Mouse (Mus musculus): ENCODE results near the gene Ifit3. TPM values are rescaled to one million over a fixed set of nuclear protein-coding genes. Genes with fewer than 3 reads are reported as not detected.
"Not testable (repeated sequence)": the region's sequence is repeated elsewhere in the genome, so short reads cannot be mapped to it uniquely, and the experiment has no call there.

The Ifit3 gene
- 0.38 and 1.2 TPM in 2 replicates for polyA plus RNA-seq (2016; fragmentation: Nextera tagmentation; extraction: Ambion mirVana)

DNA sequence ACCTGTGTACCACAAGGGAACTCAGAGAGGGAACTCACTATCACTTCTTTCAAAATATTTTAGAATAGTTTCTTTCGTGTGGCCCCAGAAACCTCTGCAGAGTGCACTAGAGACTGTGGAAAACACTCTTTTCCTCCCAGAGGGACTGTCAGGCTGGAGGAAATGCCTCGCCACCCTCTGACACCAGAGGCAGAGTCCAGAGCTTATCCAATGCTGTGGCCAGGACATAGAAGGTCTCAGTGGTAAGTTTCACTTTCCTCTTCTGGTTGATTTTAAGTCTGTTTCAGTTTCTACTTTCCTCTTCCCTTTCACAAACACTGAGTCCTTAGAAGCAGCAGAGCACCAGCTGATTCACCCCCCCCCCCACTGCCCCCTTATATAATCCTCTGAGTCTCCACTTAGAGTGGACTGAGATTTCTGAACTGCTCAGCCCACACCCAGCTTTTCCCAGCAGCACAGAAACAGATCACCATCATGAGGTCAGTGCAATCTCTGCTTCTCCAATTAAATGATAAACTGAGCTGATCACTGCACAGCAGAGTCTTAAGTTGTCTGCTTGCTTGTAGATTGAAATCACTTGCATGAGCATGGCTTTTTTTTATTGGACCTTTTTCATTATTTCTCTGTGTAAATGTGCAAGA, at the start of gene Ifit3:
Ifit3 (plus strand) TSS at position 406 of the 641 bp plus-strand sequence.
- H3K9ac ChIP-seq (replicated peaks); H3K36me3 ChIP-seq; H3K27ac ChIP-seq (replicated peaks); H3K4me1 ChIP-seq; H3K9me3 ChIP-seq; ATAC-seq (ENCODE audit: low FRiP score, low read depth); H3K27me3 ChIP-seq; H3K4me2 ChIP-seq (replicated peaks); H3K4me3 ChIP-seq: not testable (repeated sequence)
- 65% methylated on average over 2 of the region's 2 CpGs for WGBS

DNA sequence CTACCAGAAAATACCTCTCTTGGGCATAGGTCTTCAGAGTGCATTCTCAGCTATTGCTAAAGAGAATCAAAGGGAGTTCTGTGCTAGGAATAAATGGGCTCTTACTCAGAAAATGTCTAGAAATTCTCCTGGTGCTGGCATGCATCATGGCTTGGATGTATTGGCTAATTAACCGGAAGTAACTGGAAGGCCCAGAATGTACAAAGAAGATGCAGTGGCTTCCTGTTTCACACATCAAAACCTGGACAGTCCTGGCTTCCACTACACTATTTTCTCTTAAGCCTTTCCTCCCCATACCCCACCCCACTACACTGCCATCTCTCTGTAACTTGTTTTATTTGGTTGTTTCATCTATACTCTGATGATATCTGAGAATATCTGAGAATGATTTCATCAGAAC, 43.9 kb upstream of the Ifit3 start:
- no peak for ATAC-seq (ENCODE audit: low FRiP score, low read depth)
- Histone ChIP-seq H3K4me3 (no peak overlapping the region), H3K9me3 (no peaks in the 10 kb centered on the region), H3K4me2 (replicated peaks) (no peak overlapping the region), H3K27me3 (no peaks in the 10 kb centered on the region), H3K27ac (replicated peaks) (no peak overlapping the region), H3K4me1 (no peaks in the 10 kb centered on the region), H3K36me3 (no peaks in the 10 kb centered on the region), H3K9ac (replicated peaks) (no peak overlapping the region)
- WGBS = 96% methylated on average over 1 of the region's 1 CpGs

DNA sequence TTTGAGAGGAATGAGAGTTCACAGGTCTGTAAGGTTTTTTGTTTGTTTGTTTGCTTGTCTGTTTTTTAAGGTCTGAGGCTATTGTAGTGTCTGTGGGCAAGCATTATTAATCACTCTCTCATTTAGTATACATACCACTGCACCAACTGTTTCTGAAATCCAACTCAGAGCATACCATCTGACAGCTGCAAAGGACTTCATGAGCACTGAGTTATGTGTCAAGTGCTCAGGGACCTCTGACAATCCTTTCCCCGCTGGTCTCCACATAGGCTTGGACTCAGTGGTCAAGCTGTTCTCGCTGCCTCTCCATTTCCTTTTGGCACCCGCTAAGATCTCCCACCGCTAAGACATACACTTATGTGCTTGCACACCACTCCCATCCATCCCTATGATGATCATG, 37.1 kb upstream of the Ifit3 start:
- 96% methylated on average over 4 of the region's 4 CpGs for WGBS
- Histone ChIP-seq H3K4me1 (0 out of 2 replicates have a peak, but pooled peaks cover 3% of the 10 kb centered on the region), H3K36me3 (no peaks in the 10 kb centered on the region), H3K9me3 (no peaks in the 10 kb centered on the region), H3K9ac (replicated peaks) (no peak overlapping the region), H3K4me2 (replicated peaks) (no peak overlapping the region), H3K27ac (replicated peaks) (no peak overlapping the region), H3K27me3 (no peaks in the 10 kb centered on the region), H3K4me3 (no peak overlapping the region)
- no peak for ATAC-seq (ENCODE audit: low FRiP score, low read depth)

DNA sequence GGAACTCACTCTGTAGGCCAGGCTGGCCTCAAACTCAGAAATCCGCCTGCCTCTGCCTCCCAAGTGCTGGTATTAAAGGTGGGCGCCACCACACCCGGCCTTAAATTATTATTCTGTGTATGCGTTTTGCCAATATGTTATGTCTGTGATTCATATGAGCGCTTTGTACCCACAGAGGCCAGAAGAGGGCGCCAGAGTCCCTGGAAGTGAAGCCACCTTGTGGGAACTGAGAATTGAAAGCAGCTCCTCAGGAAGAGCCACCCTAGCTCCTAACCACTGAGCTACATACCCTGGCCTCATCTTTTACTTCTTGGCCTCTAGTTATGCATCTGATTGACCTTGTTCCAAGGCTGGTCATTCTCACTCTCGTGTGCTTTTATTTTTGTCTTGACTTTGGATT, 35.4 kb upstream of the Ifit3 start:
- H3K4me3 ChIP-seq = no peak overlapping the region
- H3K9me3 ChIP-seq = no peaks in the 10 kb centered on the region
- no peak for ATAC-seq (ENCODE audit: low FRiP score, low read depth)
- no peak overlapping the region for H3K27ac ChIP-seq (replicated peaks)
- 28% methylated on average over 7 of the region's 7 CpGs for WGBS
- no peaks in the 10 kb centered on the region for H3K27me3 ChIP-seq
- H3K4me2 ChIP-seq (replicated peaks) = no peak overlapping the region
- H3K9ac ChIP-seq (replicated peaks) = no peak overlapping the region
- no peaks in the 10 kb centered on the region for H3K36me3 ChIP-seq
- H3K4me1 ChIP-seq = 0 out of 2 replicates have a peak, but pooled peaks cover 3% of the 10 kb centered on the region

DNA sequence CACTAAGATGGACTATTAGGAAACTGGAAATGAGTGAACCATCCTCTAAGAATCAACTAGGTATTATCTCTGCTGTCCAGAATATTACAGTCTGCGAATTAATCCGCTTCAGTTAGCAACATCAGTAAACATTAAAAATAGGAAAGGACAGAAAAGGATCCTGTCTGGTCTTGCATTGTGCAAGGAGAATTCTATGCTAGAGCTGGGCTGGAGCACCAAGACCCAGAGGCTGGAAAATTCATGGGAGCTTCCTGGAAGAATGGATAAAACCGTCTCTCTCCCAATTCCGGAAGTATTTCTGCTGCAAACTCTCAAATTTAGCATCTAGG, 33.2 kb upstream of the Ifit3 start:
- H3K4me2 ChIP-seq (replicated peaks) = peak overlapping the region; percentile 66
- no peaks in the 10 kb centered on the region for H3K36me3 ChIP-seq
- H3K4me3 ChIP-seq = peak overlapping the region; percentile 48
- 0 out of 2 replicates have a peak, but pooled peaks cover 3% of the 10 kb centered on the region for H3K4me1 ChIP-seq
- whole genome bisulfite sequencing = 33% methylated on average over 4 of the region's 4 CpGs
- H3K9me3 ChIP-seq = no peaks in the 10 kb centered on the region
- H3K27ac ChIP-seq (replicated peaks) = 0 out of 2 replicates have a peak overlapping the region, but pooled peaks have one; percentile 12
- 0 out of 2 replicates have a peak overlapping the region, but pooled peaks have one; percentile 48 for H3K9ac ChIP-seq (replicated peaks)
- H3K27me3 ChIP-seq = no peaks in the 10 kb centered on the region
- no peak; the same call in 1 of the 2 replicates for ATAC-seq (ENCODE audit: low FRiP score, low read depth)

GRCm38 (mm10) chr19:34550534-34551223, 32.7 kb upstream of the Ifit3 start, which contains the start of gene Ifit2:
Ifit2 (plus strand) TSS chr19:34550694.
- H3K9me3 ChIP-seq = no peaks in the 10 kb centered on the region
- 0 out of 2 replicates have a peak within 1 kb of the TSS, but pooled peaks have one; percentile 12 for H3K27ac ChIP-seq (replicated peaks)
- H3K27me3 ChIP-seq = no peaks in the 10 kb centered on the region
- peak within 1 kb of the TSS; percentile 48 for H3K4me3 ChIP-seq
- H3K36me3 ChIP-seq = no peaks in the 10 kb centered on the region
- peak within 1 kb of the TSS; percentile 48 for H3K9ac ChIP-seq (replicated peaks)
- peak; percentile 97 for ATAC-seq (ENCODE audit: low FRiP score, low read depth)
- H3K4me2 ChIP-seq (replicated peaks) = peak within 1 kb of the TSS; percentile 66
- H3K4me1 ChIP-seq = 0 out of 2 replicates have a peak, but pooled peaks cover 3% of the 10 kb centered on the region
- 1% methylated on average over 22 of the region's 22 CpGs for WGBS

DNA sequence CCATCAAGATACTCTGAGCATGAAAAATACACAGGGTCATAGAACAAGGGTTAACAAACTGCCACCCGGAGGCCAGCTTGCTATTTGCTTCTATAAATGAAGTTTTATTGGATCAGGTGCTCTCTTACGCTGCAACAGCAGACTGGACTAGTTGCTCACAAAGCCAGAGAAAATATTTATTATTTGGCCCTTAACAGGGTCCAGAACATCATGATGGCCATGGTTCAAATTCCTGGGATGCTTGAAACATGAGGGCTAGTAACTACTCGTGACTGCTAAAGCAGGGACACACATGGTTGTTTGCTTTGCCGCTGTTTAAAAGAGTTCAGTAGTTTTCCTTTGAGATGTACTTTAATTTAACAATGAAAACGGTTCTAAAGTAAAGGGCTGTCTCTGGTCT, 31.4 kb upstream of the Ifit3 start:
- H3K9me3 ChIP-seq = no peaks in the 10 kb centered on the region
- 74% methylated on average over 5 of the region's 5 CpGs for WGBS
- no peak overlapping the region for H3K27ac ChIP-seq (replicated peaks)
- H3K4me3 ChIP-seq = no peak overlapping the region
- 0 out of 2 replicates have a peak, but pooled peaks cover 3% of the 10 kb centered on the region for H3K4me1 ChIP-seq
- no peak for ATAC-seq (ENCODE audit: low FRiP score, low read depth)
- H3K9ac ChIP-seq (replicated peaks) = no peak overlapping the region
- H3K36me3 ChIP-seq = no peaks in the 10 kb centered on the region
- no peak overlapping the region for H3K4me2 ChIP-seq (replicated peaks)
- no peaks in the 10 kb centered on the region for H3K27me3 ChIP-seq

GRCm38 (mm10) chr19:34553021-34553420, 30.3 kb upstream of the Ifit3 start:
- no peak overlapping the region for H3K9ac ChIP-seq (replicated peaks)
- no peak for ATAC-seq (ENCODE audit: low FRiP score, low read depth)
- no peaks in the 10 kb centered on the region for H3K36me3 ChIP-seq
- H3K4me2 ChIP-seq (replicated peaks) = no peak overlapping the region
- H3K4me1 ChIP-seq = 0 out of 2 replicates have a peak, but pooled peaks cover 3% of the 10 kb centered on the region
- H3K4me3 ChIP-seq = no peak overlapping the region
- no peak overlapping the region for H3K27ac ChIP-seq (replicated peaks)
- no peaks in the 10 kb centered on the region for H3K9me3 ChIP-seq
- 55% methylated on average over 6 of the region's 6 CpGs for WGBS
- H3K27me3 ChIP-seq = no peaks in the 10 kb centered on the region

- H3K9me3 ChIP-seq = no peaks in the 10 kb centered on the region
- 69% methylated on average over 3 of the region's 3 CpGs for WGBS
- H3K9ac ChIP-seq (replicated peaks) = no peak overlapping the region
- H3K27me3 ChIP-seq = no peaks in the 10 kb centered on the region
- 0 out of 2 replicates have a peak, but pooled peaks cover 3% of the 10 kb centered on the region for H3K4me1 ChIP-seq
- no peak overlapping the region for H3K27ac ChIP-seq (replicated peaks)
- H3K4me3 ChIP-seq = no peak overlapping the region
- H3K4me2 ChIP-seq (replicated peaks) = no peak overlapping the region
- no peak for ATAC-seq (ENCODE audit: low FRiP score, low read depth)
- no peaks in the 10 kb centered on the region for H3K36me3 ChIP-seq
These were observed 29.8 kb upstream of the Ifit3 start for GRCm38 (mm10) chr19:34553522-34553921.

GRCm38 (mm10) chr19:34554061-34554460, 29.3 kb upstream of the Ifit3 start:
- Histone ChIP-seq H3K27me3 (no peaks in the 10 kb centered on the region), H3K9ac (replicated peaks) (no peak overlapping the region), H3K4me2 (replicated peaks) (no peak overlapping the region), H3K4me1 (0 out of 2 replicates have a peak, but pooled peaks cover 3% of the 10 kb centered on the region), H3K36me3 (no peaks in the 10 kb centered on the region), H3K27ac (replicated peaks) (no peak overlapping the region), H3K4me3 (no peak overlapping the region), H3K9me3 (no peaks in the 10 kb centered on the region)
- ATAC-seq (ENCODE audit: low FRiP score, low read depth) = no peak

- Histone ChIP-seq H3K27me3 (no peaks in the 10 kb centered on the region), H3K9me3 (no peaks in the 10 kb centered on the region), H3K4me1 (0 out of 2 replicates have a peak, but pooled peaks cover 5% of the 10 kb centered on the region), H3K4me3 (no peak overlapping the region), H3K9ac (replicated peaks) (no peak overlapping the region), H3K4me2 (replicated peaks) (no peak overlapping the region), H3K36me3 (no peaks in the 10 kb centered on the region), H3K27ac (replicated peaks) (no peak overlapping the region)
- WGBS = 67% methylated on average over 3 of the region's 3 CpGs
- no peak for ATAC-seq (ENCODE audit: low FRiP score, low read depth)
These were observed 26.7 kb upstream of the Ifit3 start for GRCm38 (mm10) chr19:34556621-34557020.

- no peak for ATAC-seq (ENCODE audit: low FRiP score, low read depth)
- Histone ChIP-seq H3K4me3 (no peak overlapping the region), H3K27me3 (no peaks in the 10 kb centered on the region), H3K27ac (replicated peaks) (no peak overlapping the region), H3K9me3 (no peaks in the 10 kb centered on the region), H3K36me3 (no peaks in the 10 kb centered on the region), H3K4me2 (replicated peaks) (no peak overlapping the region), H3K4me1 (0 out of 2 replicates have a peak, but pooled peaks cover 5% of the 10 kb centered on the region), H3K9ac (replicated peaks) (no peak overlapping the region)
These were observed 20.8 kb upstream of the Ifit3 start for GRCm38 (mm10) chr19:34562556-34562955.
